Mouse (Mus musculus): Measurements from ENCODE around the gene F2rl2. TPM values are rescaled to one million over a fixed set of nuclear protein-coding genes. Genes with fewer than 3 reads are reported as not detected.

Gene F2rl2
- total RNA-seq, 2 experiments from 2014 or later: 0.17 TPM; not detected in 1

DNA sequence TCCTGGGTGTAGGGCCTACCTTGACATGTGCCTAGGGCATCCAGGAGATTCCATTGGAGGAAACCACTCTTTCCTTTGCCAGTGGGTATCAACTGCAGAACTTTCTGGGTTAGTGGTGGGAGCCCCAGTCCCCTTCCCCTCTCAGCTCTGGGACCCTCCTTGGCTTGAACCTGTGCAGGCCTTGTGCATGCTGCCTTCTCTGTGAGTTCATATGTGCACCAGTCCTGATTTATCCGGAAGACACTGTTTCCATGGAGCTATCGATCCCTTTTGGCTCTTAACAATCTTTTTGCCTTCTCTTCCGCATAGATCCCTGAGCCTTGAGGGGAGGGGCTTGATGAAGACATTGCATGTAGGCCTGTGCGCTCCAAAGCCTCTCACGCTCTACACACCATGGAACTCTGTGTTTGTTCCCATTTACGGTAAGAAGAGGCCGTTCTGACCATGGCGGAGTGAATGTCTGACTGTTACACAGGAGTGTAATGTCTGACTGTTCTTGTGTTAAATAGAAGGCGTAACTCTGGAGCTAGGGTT, 466 bp upstream of the F2rl2 start:
- DNase-seq: no peak
- intact Hi-C loops (cut with DNase I): no loop called here

DNA sequence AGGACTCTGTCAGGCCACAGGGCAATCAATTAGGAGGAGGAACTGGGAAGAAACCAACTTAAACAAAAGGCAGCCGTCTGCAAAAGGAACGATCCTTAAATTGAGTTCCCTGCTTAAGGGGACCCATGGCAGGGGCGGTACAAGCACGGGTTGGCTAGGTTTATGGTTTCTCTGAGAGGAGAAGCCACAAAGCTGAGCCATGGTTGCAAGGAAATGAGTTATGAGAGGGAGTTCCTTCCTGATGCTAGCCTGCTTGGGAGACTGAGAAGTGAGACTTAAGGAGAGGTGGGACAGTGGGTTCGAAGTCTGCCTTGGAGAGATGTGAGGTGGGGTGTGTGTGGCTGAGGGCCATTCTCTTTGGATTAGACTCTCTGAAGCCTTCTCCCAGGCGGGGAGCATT, 1.2 kb downstream of the F2rl2 start:
- no peak for DNase-seq
- intact Hi-C loops (cut with DNase I): no loop called here

DNA sequence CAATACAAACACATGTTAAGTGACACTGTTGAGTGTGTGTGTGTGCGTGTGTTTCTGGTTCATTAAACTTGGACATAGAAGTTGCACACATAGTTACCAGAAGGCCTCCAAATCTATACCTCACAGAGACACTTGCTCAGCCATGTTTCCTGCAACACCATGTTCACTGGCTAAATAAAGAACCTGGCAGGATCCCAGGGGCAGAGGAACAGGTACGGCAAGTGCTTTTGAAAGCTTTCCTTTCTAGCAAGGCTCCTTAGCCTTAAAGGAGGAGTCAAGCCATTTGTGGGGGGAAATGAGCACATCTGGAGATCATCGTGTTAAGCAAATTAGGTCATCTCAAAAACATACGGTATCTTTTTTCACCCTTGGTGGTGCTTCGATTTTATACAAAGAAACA, 6.7 kb downstream of the F2rl2 start:
- intact Hi-C loops (cut with DNase I): no loop called here
- DNase-seq: peak; percentile 25 to 32

DNA sequence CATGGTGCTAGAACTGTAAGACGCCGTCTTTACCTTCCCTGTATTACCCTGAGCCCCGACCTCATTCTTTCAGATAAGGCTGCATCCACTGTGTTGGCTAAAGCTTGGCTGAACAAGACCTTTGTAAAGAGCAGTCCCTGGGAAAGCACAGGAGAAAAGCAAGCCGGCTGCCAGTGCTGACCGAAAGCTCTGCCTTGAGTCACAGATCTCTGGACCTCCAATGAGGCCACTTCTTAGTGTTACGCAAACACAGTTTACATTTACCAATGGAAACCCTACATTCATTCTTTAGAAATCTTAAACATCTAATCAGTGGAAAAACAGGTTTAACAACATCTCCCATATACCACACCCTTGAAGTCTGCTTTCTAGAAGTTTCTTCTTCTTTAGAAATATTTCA, 8.9 kb downstream of the F2rl2 start:
- intact Hi-C loops (cut with DNase I): no loop called here
- DNase-seq: no peak

DNA sequence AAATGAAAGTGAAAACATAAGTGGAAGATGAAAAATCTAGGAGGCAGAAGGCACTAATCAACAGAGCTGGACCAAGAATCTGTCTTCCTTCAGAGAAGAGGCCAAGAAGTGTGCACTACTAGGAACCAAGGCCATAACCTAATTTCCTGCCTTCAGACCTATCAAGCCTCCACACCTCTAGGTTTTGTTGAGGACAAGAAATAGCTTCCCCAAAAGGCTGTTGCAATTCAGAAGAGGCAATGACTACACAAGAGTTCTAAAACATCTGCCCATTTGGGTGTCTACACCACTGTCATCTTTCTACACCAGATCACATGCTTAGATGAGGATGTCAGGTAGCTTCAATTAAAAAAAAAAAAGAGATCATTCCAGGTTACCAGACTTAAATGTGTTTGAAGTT, 15.4 kb downstream of the F2rl2 start:
- DNase-seq: no peak
- intact Hi-C loops (cut with DNase I): no loop called here

DNA sequence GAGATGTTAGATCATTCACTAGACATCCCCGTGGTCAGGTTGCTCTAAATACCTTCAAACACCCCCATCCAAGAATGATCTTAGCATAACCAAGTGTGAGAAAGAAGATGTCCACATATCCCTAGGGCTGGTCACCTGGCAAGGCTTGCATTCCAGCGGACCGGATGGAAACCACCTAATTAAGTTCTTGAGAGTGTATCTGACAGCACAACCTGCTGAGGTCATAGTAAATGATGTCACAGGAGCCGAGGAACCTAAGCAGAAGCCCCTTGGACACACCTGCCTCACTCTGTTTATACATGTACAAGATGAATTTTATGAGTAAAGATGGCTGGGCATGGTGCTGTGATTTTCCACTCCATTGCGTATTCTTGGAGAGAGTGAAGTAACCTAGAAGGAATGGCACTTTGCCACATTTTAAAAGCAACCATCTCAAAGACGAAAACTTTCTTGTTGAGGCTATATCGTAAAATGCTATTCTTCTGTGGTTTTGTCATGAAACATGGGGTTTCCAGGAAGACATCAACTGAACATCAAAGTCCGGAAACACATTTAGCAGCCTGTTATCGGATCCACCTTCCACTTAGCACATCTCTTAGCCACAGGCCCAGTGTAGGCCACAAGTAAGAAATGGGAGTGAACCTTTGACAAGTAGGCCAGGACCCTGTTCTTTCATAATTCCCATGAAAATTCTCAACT, 16.1 kb downstream of the F2rl2 start:
- intact Hi-C loops (cut with DNase I): no loop called here
- DNase-seq: no peak

DNA sequence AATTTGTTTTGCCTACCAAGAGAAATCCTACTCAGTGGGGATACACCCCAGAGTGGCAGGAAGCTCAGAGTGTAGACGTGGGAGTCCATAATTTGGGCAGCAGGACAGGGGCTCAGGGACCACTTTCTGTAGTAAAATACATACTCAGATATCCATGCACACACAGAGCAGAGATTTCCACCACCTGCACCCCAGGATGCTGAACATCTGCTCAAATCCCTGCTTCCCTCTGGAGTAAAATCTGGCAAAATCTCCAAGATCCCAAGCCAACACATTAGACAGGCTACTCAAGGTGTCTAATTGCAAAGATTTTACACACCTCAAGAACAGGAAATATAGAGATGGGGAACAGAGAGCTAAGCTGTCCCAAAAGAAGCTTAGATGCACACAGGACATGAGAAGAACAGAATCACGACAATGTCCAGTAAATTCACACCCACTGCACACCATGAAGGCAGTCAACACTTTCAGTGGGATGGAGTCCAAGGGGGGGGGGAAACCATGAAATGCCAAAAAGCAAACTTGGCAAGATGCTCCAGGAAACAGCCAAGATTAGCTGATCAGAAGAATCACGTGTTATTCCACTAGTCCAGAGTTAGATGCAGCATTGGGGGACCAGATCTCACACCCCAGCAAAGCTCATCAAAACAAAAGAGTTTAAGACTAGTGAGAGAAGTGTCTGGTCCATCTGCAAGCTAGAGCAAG, 17.8 kb downstream of the F2rl2 start:
- intact Hi-C loops (cut with DNase I): no loop called here
- no peak for DNase-seq

DNA sequence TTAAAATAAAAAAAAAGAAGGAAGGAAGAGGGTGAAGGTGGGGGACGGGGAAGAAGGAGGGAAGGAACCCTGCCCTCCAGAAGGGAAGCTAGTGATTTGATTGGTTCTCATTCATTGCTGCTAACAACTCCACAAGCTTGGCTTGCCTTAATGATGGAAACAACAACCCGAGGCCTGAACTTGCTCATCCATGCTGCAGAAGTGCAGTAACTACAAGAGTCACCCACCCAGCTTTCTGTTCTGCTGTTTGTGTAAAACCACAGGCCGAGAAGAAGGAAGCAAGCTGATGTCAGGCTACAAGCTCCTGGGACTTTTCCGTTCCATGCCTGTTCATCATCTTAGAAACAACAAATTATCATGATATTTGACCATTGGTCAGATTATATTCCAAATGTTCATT, 18.7 kb downstream of the F2rl2 start:
- intact Hi-C loops (cut with DNase I): no loop called here
- DNase-seq: no peak

DNA sequence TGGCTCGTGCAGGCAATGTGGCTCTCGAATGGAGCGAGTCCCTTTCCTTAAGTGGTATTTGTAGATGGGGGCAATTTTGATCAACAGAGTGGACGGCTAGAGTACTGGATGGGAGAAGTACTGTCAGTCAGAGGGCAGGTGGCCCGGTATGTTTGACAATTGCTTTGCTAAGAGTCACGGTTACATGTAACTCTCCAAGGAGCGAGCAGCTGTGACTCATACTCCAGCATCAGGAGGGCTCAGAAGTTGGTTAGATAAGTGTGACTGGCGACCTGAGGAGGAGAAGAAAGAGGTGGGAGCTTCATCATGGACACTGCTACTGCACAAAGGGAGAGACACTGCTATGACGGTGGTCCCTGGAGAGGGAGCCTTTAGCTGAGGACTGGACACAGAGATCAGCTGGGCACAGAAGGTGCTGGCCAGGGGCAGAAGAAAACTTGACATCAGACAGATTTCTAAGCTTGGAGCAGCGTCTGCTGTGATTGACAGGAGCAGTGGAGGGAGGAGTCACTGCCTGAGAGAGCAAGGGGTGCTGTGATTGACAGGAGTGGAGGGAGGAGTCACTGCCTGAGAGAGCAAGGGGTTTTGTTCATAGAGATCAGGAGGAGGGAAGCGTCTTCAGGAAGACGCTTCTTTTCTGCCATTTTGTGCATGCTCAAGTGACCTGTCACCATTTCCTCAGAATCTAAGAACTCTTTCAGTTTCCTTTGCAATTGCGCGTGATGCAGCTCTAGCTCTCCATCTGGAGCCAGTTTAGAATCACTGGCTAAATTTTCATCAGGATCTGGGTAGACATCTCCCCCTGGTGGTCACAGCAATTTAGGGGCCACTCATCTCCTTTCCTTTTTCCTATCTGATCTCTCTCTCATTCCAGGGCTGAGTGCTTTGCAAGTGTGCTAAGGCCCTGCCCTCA, 22.9 kb downstream of the F2rl2 start:
- DNase-seq: peak; percentile 75 to 81
- intact Hi-C loops (cut with DNase I): loop anchor here (1.0 to 5.0 kb wide), 3 partner anchors 52 to 327 kb away; no protein-coding TSS in a partner anchor

DNA sequence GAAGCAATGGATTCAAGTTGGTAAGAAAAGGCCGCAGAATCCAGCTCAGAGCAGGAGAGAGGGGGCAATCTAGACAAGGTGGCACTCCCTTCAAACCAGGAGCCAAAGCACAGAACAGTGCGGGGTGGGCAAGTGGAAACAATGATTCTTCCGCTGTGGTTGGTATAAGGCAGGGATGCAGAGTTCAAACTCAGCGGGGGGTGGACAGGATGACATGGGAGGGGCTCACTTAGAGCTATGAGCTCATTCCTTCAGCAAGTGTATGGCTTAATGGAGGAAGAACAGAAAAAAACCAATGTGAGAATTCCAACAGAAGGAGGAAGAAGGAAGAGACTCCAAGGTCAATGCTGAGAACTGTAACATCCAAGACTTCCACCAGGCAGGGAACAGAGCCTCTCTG, 33.8 kb downstream of the F2rl2 start:
- DNase-seq: no peak
- intact Hi-C loops (cut with DNase I): no loop called here

DNA sequence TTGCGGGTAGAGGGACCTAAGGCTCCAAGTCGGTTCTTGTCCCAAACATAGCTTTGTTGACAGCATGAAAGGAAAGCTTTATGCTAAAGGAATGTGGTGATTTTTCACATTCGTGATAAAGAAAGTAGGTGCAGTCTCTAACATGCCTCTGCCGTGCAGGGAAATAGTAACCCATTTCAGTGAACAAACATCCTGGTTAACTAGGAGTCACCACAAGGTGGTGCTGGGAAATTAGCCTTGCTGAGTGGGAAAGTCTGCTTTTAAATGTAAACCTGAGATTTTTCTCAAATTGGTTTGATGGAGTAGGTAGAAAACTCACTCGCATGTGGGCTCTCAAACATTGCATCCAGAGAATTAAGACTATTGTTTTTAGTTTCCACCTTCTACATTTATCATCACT, 43.0 kb downstream of the F2rl2 start:
- peak in 1 of 2 experiments; percentile 21 for DNase-seq
- intact Hi-C loops (cut with DNase I): loop anchor here (2.0 kb wide), 1 partner anchor 153 kb away; no protein-coding TSS in a partner anchor

DNA sequence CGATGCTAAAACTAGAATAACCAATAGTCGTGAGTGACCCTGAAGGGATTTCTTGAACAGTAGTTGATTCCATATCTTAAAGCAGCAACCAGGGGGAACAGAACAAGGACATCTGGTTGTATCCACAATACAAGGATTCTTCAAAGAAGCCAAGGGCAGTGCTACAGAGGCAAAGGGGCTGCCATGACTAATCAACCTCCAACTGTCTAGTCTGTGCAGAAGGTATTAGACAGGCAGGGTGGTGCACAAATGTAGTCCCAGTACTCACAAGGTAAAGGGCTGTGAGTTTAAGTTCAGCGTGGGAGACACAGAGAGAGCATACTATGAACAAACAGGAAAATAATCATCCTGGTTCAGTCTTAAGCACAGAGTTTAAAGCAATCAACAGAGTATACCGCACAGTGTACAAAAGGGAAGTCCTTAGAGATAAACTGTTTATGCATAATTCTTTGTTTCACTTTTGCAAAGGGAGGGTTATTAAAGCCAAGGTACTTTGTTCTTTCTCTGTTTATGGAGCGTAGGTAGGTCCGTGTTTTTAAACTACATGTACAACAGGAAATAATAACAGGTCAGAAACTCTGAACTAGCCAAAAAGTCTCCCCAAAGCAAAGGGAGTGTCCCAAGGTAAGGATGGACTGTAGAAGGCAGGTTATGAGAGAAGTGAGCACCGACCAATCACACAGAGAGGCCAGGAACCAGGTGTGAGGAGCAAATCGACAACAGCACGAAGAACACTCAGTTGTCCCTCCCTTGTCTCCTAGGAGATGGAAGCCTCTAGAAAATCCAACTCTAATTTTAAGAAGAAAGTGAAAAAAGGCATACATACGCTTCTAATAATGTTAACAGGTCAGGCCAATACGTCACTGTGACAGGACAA, 45.4 kb downstream of the F2rl2 start:
- intact Hi-C loops (cut with DNase I): no loop called here
- no peak for DNase-seq

DNA sequence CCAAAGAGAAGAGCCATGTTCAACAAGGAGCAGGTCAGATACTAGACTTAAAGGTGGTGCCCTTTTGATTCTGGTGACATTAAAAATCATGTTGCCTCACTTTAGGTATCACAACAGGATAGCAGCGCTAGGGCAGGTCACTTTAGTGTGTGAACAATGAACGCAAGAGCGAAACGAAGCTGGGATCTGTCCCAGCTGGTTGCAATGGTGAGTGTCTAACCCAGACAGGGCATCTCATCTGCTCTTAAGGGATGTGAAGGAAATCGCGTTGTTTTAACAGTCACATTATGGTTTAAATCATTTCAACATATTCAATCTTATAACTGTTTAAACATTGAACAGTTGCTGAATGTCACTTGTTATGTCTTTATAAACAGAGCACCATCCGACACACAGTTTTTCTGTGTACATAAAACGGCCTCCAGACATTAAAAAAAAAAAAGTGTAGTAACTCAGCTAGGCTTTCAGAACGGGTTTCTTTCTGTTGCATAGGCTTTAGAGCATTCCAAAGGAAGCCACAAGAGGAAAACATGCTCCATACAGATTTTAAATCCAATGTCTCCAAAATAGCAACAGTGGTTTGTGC, 46.3 kb downstream of the F2rl2 start:
- intact Hi-C loops (cut with DNase I): no loop called here
- DNase-seq: no peak

DNA sequence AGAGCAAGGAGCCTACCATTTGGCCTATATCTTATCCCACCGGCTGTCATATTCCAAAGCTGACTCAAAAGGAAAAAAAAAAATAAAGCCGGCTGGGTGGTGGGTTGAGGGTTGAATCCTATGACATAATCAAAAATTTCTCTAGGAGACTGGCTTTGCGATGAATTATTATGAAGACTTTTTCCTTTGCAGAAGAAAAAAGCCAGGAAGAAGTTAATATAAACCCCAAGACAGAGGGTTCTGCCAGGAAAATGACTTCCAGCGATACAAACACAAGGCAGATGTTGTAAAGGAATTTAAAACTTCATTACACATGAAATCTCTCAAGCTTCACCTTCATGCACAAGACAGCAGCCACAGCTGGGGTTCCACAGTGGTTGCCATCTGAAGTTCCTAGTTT, 48.8 kb downstream of the F2rl2 start:
- intact Hi-C loops (cut with DNase I): no loop called here
- no peak for DNase-seq

DNA sequence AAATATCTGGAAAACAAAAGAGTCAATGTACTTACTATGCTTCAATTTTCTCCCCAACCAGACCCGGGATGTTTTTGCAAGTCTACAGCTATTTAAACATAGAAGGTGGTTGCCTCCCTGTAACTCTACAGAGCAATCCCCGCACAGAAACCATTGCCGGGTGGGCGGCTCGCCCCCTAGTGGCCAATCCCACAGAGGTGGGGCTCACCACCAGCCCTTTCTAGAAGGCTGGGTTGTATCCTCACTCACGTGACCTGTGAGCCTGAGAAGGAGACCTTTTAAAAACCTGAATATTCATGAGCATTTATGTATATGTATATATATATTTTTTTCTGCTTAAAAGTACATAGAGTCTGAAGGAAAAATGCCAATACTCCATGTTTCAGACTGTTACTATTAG, 49.9 kb downstream of the F2rl2 start:
- DNase-seq: peak; percentile 49 to 62
- intact Hi-C loops (cut with DNase I): no loop called here

DNA sequence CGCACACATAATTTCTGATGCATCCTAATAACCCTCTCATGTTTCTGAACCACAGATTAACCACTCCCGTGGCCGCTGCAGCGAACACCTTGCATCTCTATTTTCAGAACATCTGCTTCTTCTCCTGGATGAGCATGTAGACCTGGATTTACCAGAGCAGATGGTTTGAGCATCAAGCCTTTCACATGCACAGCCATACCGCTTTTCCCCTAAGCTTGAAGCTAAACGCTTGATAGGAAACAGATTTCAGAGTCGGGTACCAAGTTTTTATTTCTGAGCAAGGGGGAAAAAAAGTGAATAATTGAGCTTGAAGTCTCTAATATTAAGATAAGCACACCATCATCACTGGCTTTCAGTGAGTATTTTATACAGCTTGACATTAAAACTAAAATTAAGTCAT, 50.4 kb downstream of the F2rl2 start:
- intact Hi-C loops (cut with DNase I): no loop called here
- DNase-seq: no peak

DNA sequence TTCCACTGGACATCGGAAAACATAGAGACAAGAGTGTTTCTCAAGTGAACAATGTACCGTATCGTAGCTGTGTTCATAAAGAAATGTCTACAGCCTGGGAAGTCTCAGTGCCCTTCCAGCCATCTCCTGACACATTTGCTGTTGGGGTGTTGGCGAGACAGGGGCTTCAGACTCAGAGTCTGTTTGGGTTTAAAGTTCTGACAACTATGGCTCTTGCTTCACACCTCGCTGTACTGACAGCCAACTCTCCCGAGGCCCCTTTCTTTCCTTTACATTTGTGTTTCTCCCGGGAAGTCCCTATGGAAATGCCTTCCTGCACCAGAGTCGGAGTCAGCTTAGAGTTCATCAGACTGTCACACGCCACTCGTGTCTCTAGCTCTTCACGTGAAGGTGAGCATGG, 50.9 kb downstream of the F2rl2 start:
- no peak for DNase-seq
- intact Hi-C loops (cut with DNase I): no loop called here

All from heart, postnatal 10 days (tissue).